Comparison of ENCODE assay signal across 15 mouse cellular contexts in the genomic region with DNA sequence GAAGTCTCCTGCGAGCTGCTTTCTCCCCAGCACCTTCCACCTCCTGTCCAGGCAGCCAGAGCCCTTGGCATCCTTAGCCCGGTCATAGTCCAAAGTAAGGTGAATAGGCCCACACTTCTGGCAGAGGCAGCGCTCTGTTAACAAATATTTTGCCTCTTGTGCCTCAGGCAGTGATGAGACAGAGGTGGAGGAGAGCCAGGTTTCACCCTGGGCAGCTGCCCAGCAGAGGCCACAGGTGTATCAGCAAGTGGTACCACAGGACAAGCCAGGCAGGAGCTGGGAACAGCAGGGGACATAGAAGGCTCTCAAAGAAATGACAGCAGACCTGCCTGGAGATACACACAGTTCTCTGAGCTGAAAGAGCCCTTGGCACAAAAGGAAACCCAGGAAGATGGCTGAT. TPM values are rescaled to one million over a fixed set of nuclear protein-coding genes. Genes with fewer than 3 reads are reported as not detected.
"Had no signal": no experiment of that assay in that cellular context is flagged by ENCODE, and none has a peak within 500 bp of the region (broad histone marks: within the 10 kb centered on the region; RNA-seq: fewer than 3 reads in every experiment).

No protein-coding gene starts in this region.

- H3K27me3 ChIP-seq: lung, embryonic 15.5 days; midbrain, embryonic 15.5 days; neural tube, embryonic 12.5 days had no signal

- H3K9ac ChIP-seq: hindbrain, embryonic 13.5 days; limb, embryonic 12.5 days; lung, embryonic 15.5 days; midbrain, embryonic 15.5 days; neural tube, embryonic 12.5 days had no signal

- DNase-seq: lung, postnatal 14 days; retina, postnatal 1 day; right cerebral cortex, postnatal 4 days; spleen, adult 18-20 months; thymus, adult 18-20 months; thymus, postnatal 14 days had no signal

- H3K4me2 ChIP-seq: hindbrain, embryonic 13.5 days; limb, embryonic 12.5 days; liver, embryonic 11.5 days; lung, embryonic 15.5 days; midbrain, embryonic 15.5 days; neural tube, embryonic 12.5 days had no signal

- H3K36me3 ChIP-seq: hindbrain, embryonic 13.5 days; limb, embryonic 12.5 days; lung, embryonic 15.5 days; midbrain, embryonic 15.5 days; neural tube, embryonic 12.5 days had no signal

- H3K4me3 ChIP-seq: hindbrain, embryonic 13.5 days; limb, embryonic 12.5 days; lung, embryonic 15.5 days; midbrain, embryonic 15.5 days; neural tube, embryonic 12.5 days had no signal

- H3K9me3 ChIP-seq: hindbrain, embryonic 13.5 days; limb, embryonic 12.5 days; lung, embryonic 15.5 days; midbrain, embryonic 15.5 days; neural tube, embryonic 12.5 days had no signal

- H3K27ac ChIP-seq: hindbrain, embryonic 13.5 days; hindbrain, postnatal 0 days; kidney, postnatal 0 days; limb, embryonic 12.5 days; lung, embryonic 15.5 days; midbrain, embryonic 15.5 days; neural tube, embryonic 12.5 days had no signal

- ATAC-seq: hindbrain, postnatal 0 days; midbrain, embryonic 15.5 days had no signal

RNA-seq across cellular contexts. Expression of a gene that starts 23.6 kb away (rescaled TPM):
- total RNA-seq: monocyte, adult 5-6 weeks had no signal
